Mouse (Mus musculus): ENCODE data around the gene Ip6k1.

The Ip6k1 gene

GRCm38 (mm10) chr9:108058291-108058690 lies 56.0 kb downstream of the Ip6k1 start:
- no peak for DNase-seq (ENCODE audit: low read depth)

DNA sequence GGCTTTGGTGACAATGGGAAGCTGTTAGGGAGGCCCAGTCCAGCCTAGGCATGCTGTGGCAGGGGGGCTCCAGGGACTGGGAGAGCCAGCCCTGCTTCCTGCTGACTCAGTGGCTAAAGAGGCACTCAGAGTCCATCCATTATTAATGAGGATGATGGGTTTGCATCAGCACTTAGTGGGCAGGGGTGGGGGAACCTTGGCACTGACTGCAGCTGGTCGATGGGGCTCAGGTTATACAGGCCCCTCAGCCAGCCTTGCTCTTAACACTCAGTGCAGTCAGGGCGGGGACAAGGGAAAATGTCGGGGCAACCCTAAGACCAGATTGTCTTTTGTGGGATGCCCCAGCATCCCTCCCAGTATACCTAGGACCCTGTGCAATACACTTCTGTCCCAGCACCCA lies 59.8 kb downstream of the Ip6k1 start:
- DNase-seq (ENCODE audit: low read depth), result no peak

DNA sequence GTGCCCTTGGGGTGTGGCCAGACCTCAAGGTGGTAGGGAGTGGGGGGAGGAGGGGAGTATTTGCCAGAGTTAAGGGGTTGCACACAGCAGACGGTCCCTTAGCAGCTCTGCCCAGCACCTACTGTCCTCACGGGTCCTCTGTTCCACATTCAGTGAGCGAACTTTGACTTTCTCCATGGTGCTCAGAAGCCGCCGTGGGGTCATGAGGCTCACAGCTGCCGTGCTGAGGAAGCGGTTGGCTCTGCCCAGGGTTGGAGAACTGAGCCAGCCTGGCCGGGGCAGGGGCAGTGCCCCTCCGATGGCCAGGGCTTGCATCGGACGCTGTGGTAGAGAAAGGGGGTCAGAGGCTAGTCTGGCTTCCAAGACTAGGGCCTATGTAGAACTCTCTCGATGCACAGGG lies 61.1 kb downstream of the Ip6k1 start:
- DNase-seq (ENCODE audit: low read depth), result no peak

DNA sequence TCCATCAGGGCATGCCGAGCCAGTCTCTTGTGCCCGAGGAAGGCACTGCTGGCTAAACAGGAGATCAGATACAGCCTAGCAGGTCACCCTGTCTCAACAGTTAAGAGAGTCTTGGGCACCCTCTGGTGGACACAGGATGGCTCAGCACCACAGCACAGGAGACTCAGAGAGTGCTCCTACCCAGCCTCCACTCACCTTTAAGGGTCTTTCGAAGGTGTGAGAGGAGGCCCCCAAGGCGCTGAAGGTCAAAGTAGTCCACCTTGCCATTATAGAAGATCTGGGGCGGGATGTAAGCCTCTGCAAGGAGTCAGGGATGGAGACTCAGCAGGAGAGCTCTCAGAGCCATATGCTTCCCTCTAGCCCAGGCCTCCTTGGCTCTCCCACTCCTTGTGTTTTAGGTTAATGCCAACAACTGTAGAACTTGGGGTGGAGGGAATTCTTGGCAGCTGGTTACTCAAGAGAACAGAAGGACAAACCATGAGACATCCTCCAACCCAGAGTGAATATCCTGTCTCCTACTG lies 63.2 kb downstream of the Ip6k1 start:
- peak; percentile 67 for DNase-seq (ENCODE audit: low read depth)

DNA sequence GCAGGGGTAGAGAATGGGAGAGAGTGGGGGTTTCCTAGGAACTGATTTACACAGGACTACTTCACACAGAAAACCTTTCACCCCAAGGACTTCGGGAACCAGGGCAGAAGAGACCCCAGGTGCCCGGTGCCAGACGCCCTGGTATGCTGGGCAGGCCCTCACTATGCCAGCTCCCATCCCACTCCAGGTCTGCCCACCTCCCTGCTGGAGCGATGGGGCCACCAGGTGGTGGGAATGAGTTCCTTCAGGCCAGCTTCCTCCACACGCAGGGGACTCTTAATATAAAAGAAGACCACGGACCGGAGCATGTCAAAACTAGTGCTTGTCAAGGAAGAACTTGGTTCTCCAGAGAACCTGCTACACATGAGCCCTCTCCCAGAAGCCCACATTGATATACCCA lies 64.9 kb downstream of the Ip6k1 start:
- DNase-seq (ENCODE audit: low read depth), result no peak

DNA sequence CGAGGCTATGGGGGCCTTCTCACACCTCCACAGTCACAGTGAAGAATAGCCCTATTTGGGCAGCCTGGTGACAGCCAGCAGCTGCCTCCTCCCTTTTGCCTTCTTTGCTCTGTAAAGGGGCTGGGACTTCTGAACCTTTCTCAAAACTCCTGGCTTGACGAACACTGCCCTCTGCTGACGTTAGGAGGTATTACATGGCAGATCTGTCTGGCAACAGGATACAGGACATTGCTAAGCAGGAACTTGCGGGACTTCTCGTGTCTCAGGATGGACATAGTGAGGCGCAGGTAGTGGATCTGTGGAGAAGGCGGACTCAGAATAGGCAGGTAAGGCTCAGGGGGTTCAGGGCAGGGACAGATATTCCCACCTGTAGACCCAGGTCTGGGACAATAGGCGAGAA lies 65.6 kb downstream of the Ip6k1 start:
- peak; percentile 91 for DNase-seq (ENCODE audit: low read depth)

GRCm38 (mm10) chr9:108069007-108069406 lies 66.7 kb downstream of the Ip6k1 start:
- no peak for DNase-seq (ENCODE audit: low read depth)

GRCm38 (mm10) chr9:108069529-108069928 lies 67.2 kb downstream of the Ip6k1 start:
- DNase-seq (ENCODE audit: low read depth), result no peak

DNA sequence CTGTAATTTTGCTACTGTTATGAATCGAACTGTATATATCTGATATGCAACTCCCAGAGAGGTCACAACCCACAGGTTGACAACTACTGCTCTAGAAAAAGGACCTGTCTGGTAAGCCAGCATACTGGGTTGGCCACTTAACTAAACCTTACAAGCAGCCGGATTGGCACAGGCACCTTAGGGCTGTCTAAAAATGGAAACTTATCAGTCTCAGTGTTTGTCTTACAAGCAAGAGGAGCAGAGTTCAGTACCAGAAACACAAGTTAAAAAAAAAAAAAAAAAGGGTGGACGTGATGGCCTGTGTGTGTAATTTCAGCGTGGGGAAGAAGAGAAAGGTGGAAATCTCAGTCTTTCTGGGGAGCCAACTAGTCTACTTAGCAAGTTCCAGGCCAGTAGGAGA lies 69.5 kb downstream of the Ip6k1 start:
- DNase-seq (ENCODE audit: low read depth), result no peak

DNA sequence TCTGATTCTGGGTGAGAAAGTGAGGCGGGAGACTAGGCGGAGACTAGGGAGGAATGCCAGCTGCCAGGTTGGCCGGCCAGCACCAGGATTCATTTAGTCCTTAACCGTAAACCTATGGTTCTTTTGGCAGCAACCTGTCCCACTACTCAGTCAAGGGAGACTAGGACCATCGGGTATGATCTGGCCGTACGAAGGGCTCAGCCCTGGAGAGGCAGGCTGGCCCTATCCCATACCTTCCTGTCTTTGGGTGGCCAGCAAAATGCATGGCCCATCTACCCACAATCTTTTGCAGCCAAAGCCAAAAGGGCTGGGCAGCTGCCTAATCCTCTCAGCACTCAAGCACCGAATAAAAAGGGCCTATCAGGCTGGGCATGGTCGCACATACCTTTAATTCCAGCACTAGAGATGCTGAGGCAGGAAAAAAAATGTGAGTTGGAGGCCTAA lies 70.2 kb downstream of the Ip6k1 start:
- no peak for DNase-seq (ENCODE audit: low read depth)

- DNase-seq (ENCODE audit: low read depth), result no peak
These were observed 71.0 kb downstream of the Ip6k1 start for GRCm38 (mm10) chr9:108073141-108073930.

GRCm38 (mm10) chr9:108080168-108080567 lies 77.9 kb downstream of the Ip6k1 start, which contains the start of gene Mst1:
TSS of gene Mst1 (plus strand) at chr9:108080436.
- peak; percentile 82 for DNase-seq (ENCODE audit: low read depth)

DNA sequence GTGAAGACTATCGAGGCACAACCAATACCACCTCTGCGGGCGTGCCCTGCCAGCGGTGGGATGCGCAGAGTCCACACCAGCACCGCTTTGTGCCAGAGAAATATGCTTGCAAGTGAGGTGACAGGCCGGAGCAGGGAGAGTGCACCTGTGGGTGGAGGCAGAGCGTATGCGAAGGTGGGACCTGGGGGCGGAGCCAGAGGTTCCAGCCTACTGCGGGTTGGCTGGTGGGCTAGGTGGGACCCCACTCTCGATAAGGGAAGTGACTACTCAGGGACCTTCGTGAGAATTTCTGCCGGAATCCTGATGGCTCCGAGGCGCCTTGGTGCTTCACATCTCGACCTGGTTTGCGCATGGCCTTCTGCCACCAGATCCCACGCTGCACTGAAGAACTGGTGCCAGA lies 80.2 kb downstream of the Ip6k1 start:
- DNase-seq (ENCODE audit: low read depth), result no peak

GRCm38 (mm10) chr9:108082988-108083431 lies 80.7 kb downstream of the Ip6k1 start, which contains the start of gene Rnf123:
TSS of gene Rnf123 (minus strand) at chr9:108083346.
- DNase-seq (ENCODE audit: low read depth), result peak; percentile 54

DNA sequence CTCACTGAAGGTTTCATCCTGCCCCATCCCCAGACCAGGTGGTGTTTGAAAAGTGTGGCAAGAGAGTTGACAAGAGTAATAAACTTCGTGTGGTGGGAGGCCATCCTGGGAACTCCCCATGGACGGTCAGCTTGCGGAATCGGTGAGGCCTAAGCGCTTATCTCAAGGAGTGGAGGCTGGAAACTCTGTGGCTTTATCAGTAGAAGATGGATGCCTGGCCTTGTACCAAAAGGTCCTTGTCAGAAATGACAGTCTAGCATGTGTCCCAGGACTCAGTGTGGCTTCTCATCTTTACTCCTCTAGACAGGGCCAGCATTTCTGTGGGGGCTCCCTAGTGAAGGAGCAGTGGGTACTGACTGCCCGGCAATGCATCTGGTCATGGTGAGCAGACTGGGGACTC lies 81.3 kb downstream of the Ip6k1 start:
- peak; percentile 37 for DNase-seq (ENCODE audit: low read depth)

GRCm38 (mm10) chr9:108085261-108085660 lies 83.0 kb downstream of the Ip6k1 start:
- no peak for DNase-seq (ENCODE audit: low read depth)

GRCm38 (mm10) chr9:108090611-108091120 lies 88.4 kb downstream of the Ip6k1 start:
- DNase-seq (ENCODE audit: low read depth), result no peak

GRCm38 (mm10) chr9:108093586-108093985 lies 91.3 kb downstream of the Ip6k1 start:
- DNase-seq (ENCODE audit: low read depth), result no peak

- DNase-seq (ENCODE audit: low read depth), result peak; percentile 96
These were observed 92.1 kb downstream of the Ip6k1 start, which contains the start of gene Apeh for GRCm38 (mm10) chr9:108094184-108094941. TSS of gene Apeh (minus strand) at chr9:108094606.

- DNase-seq (ENCODE audit: low read depth), result peak; percentile 87
These were observed 92.7 kb downstream of the Ip6k1 start for GRCm38 (mm10) chr9:108094998-108095411.

- peak; percentile 79 for DNase-seq (ENCODE audit: low read depth)
These were observed 93.2 kb downstream of the Ip6k1 start for GRCm38 (mm10) chr9:108095518-108095917.

GRCm38 (mm10) chr9:108095949-108096712 lies 93.8 kb downstream of the Ip6k1 start:
- no peak for DNase-seq (ENCODE audit: low read depth)
